Mouse (Mus musculus): ENCODE measurements around the gene Wasf2.

DNA sequence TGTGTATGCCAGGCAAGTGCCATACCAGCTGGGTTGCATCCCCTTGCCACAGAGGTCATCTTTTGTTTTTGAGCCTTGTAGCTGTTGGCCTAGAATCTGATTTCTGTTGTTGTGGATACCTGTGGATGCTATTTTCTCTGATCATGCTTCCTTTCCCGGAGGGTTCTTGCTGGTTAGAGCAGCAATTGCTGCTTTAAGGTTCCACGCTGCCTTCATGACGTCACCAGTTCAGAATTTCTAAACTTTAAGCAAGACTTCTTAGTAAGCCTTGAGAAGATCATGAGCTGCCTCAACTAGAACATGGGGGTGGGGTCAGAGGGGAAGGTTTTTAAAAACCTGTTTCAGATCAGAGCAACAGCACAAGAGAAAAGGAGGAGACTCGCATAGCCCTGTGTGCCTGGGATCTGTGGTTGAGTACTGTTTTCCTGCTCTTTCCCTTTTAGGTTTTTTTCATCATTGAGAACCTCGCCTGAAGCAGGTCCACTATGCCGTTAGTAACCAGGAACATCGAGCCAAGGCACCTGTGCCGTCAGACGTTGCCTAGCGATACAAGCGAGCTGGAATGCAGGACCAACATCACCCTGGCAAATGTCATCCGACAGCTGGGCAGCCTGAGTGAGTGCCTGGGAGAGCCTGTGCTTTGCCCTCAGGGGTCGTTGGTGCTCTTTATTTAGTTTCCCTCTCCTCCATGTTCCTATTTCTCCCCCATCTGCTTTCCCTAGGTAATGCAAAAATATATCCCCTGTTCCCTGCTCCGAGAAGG, 45.9 kb downstream of the Wasf2 start:
- TF ChIP-seq CTCF (IDR thresholded peaks at IDR 0.05; ENCODE audit: extremely low read depth, insufficient read depth, low read length) (no peak), POLR2A (IDR thresholded peaks at IDR 0.05; ENCODE audit: extremely low read depth, insufficient read depth, low read length) (no peak)

Data from cortical plate, adult 2 months (tissue).